Mouse (Mus musculus): Measurements from ENCODE around the gene Ambra1. TPM values are rescaled to one million over a fixed set of nuclear protein-coding genes. Genes with fewer than 3 reads are reported as not detected.

Ambra1 gene
- polyA plus RNA-seq, 1 experiment from 2014 or later: 21.0 TPM

GRCm38 (mm10) chr2:91835031-91835430, 105.1 kb downstream of the Ambra1 start:
- no peaks in the 10 kb centered on the region for H3K36me3 ChIP-seq
- H3K4me3 ChIP-seq: no peak overlapping the region
- H3K9me3 ChIP-seq: no peaks in the 10 kb centered on the region
- ATAC-seq (ENCODE audit: low read depth): no peak
- 86% methylated on average over 1 of the region's 1 CpGs for WGBS
- no peaks in the 10 kb centered on the region for H3K27me3 ChIP-seq
- H3K27ac ChIP-seq (replicated peaks): no peak overlapping the region
- no peak overlapping the region for H3K9ac ChIP-seq
- H3K4me1 ChIP-seq (replicated peaks): 0 out of 2 replicates have a peak, but pooled peaks cover 8% of the 10 kb centered on the region
- H3K4me2 ChIP-seq: no peak overlapping the region

- 0 out of 2 replicates have a peak, but pooled peaks cover 8% of the 10 kb centered on the region for H3K4me1 ChIP-seq (replicated peaks)
- no peak overlapping the region for H3K27ac ChIP-seq (replicated peaks)
- no peak for ATAC-seq (ENCODE audit: low read depth)
- H3K27me3 ChIP-seq: no peaks in the 10 kb centered on the region
- 79% methylated on average over 3 of the region's 3 CpGs for WGBS
- no peak overlapping the region for H3K4me3 ChIP-seq
- no peak overlapping the region for H3K9ac ChIP-seq
- H3K9me3 ChIP-seq: no peaks in the 10 kb centered on the region
- H3K4me2 ChIP-seq: no peak overlapping the region
- no peaks in the 10 kb centered on the region for H3K36me3 ChIP-seq
Observed at GRCm38 (mm10) chr2:91835631-91836030, 105.7 kb downstream of the Ambra1 start.

- H3K27me3 ChIP-seq: no peaks in the 10 kb centered on the region
- H3K9me3 ChIP-seq: no peaks in the 10 kb centered on the region
- H3K27ac ChIP-seq (replicated peaks): no peak overlapping the region
- no peaks in the 10 kb centered on the region for H3K4me1 ChIP-seq (replicated peaks)
- no peak overlapping the region for H3K4me2 ChIP-seq
- no peaks in the 10 kb centered on the region for H3K36me3 ChIP-seq
- ATAC-seq (ENCODE audit: low read depth): no peak
- no peak overlapping the region for H3K4me3 ChIP-seq
- WGBS: 59% methylated on average over 1 of the region's 1 CpGs
- H3K9ac ChIP-seq: no peak overlapping the region
Observed at GRCm38 (mm10) chr2:91844085-91844484, 114.2 kb downstream of the Ambra1 start.

GRCm38 (mm10) chr2:91852446-91853191, 122.7 kb downstream of the Ambra1 start:
- Histone ChIP-seq H3K4me2 (no peak overlapping the region), H3K27ac (replicated peaks) (peak overlapping the region; percentile 11; the same call in 1 of the 2 replicates), H3K36me3 (no peaks in the 10 kb centered on the region), H3K4me1 (replicated peaks) (no peaks in the 10 kb centered on the region), H3K9ac (no peak overlapping the region), H3K9me3 (no peaks in the 10 kb centered on the region), H3K4me3 (no peak overlapping the region), H3K27me3 (no peaks in the 10 kb centered on the region)
- 24% methylated on average over 2 of the region's 2 CpGs for WGBS
- no peak for ATAC-seq (ENCODE audit: low read depth)

- ATAC-seq (ENCODE audit: low read depth): no peak
- WGBS: 81% methylated on average over 6 of the region's 6 CpGs
- Histone ChIP-seq H3K27ac (replicated peaks) (no peak overlapping the region), H3K27me3 (no peaks in the 10 kb centered on the region), H3K9me3 (no peaks in the 10 kb centered on the region), H3K9ac (no peak overlapping the region), H3K4me2 (no peak overlapping the region), H3K36me3 (no peaks in the 10 kb centered on the region), H3K4me3 (no peak overlapping the region), H3K4me1 (replicated peaks) (peaks cover 11% of the 10 kb centered on the region)
Observed at GRCm38 (mm10) chr2:91854575-91854974, 124.6 kb downstream of the Ambra1 start.

GRCm38 (mm10) chr2:91856958-91857357, 127.0 kb downstream of the Ambra1 start:
- Histone ChIP-seq H3K27ac (replicated peaks) (no peak overlapping the region), H3K27me3 (no peaks in the 10 kb centered on the region), H3K4me3 (no peak overlapping the region), H3K9me3 (no peaks in the 10 kb centered on the region), H3K36me3 (no peaks in the 10 kb centered on the region), H3K4me2 (no peak overlapping the region), H3K9ac (no peak overlapping the region), H3K4me1 (replicated peaks) (peaks cover 16% of the 10 kb centered on the region)
- ATAC-seq (ENCODE audit: low read depth): no peak
- 90% methylated on average over 3 of the region's 3 CpGs for WGBS

DNA sequence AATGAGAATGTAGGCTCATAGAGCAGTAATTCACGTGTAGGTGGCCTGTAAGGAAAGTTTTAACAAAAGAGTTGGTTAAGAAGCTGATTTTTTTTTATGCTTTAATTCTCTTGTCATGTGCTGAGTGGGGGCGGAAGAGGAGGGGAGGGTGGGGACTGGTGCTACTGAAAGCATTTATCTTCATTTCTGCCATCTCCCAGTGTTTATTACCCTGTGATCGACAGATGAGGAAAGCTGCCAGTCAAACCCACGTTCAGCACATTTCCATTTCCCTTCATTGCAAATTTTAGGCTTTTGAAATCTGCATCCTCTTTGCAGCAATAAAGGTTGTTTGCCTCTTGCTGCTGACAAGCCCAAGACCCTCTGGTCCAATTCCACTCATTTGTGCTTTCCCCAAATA, 129.5 kb downstream of the Ambra1 start:
- Histone ChIP-seq H3K4me1 (replicated peaks) (peaks cover 16% of the 10 kb centered on the region), H3K36me3 (no peaks in the 10 kb centered on the region), H3K4me3 (no peak overlapping the region), H3K9me3 (no peaks in the 10 kb centered on the region), H3K27ac (replicated peaks) (peak overlapping the region; percentile 33; the same call in 1 of the 2 replicates), H3K27me3 (no peaks in the 10 kb centered on the region), H3K9ac (no peak overlapping the region), H3K4me2 (no peak overlapping the region)
- no peak for ATAC-seq (ENCODE audit: low read depth)
- 28% methylated on average over 4 of the region's 4 CpGs for WGBS

GRCm38 (mm10) chr2:91870754-91871153, 140.8 kb downstream of the Ambra1 start:
- ATAC-seq (ENCODE audit: low read depth): peak; percentile 88
- Histone ChIP-seq H3K4me2 (no peak overlapping the region), H3K9ac (no peak overlapping the region), H3K27ac (replicated peaks) (peak overlapping the region; percentile 64), H3K36me3 (peaks cover 1% of the 10 kb centered on the region), H3K9me3 (no peaks in the 10 kb centered on the region), H3K4me1 (replicated peaks) (peaks cover 8% of the 10 kb centered on the region), H3K4me3 (no peak overlapping the region), H3K27me3 (no peaks in the 10 kb centered on the region)
- WGBS: 54% methylated on average over 8 of the region's 8 CpGs

GRCm38 (mm10) chr2:91871225-91871624, 141.3 kb downstream of the Ambra1 start:
- Histone ChIP-seq H3K9ac (no peak overlapping the region), H3K27me3 (no peaks in the 10 kb centered on the region), H3K4me3 (no peak overlapping the region), H3K4me1 (replicated peaks) (peaks cover 8% of the 10 kb centered on the region), H3K36me3 (peaks cover 6% of the 10 kb centered on the region), H3K9me3 (no peaks in the 10 kb centered on the region), H3K27ac (replicated peaks) (peak overlapping the region; percentile 64), H3K4me2 (no peak overlapping the region)
- WGBS: 84% methylated on average over 1 of the region's 1 CpGs
- ATAC-seq (ENCODE audit: low read depth): no peak

DNA sequence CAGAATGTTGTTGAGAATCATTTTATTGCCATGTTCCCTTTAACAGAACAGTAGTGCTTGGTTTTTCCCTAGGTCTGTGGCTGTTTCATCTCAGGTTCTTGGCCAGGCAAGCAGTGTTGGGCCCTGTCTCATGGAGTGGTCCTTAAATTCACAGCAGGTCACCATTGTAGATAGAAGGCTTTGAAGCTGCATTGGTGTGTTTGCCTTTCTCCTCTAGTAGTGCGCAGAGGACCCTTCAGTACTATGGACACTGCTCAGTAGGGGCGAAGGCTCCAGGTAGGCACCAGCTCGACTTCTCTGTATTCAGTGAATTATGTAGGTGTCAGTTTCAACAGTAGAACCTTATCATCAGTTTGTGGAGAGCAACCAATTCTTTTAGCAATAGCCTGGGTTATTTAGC, 142.7 kb downstream of the Ambra1 start:
- H3K27ac ChIP-seq (replicated peaks): no peak overlapping the region
- peaks cover 16% of the 10 kb centered on the region for H3K36me3 ChIP-seq
- no peak overlapping the region for H3K4me3 ChIP-seq
- no peak for ATAC-seq (ENCODE audit: low read depth)
- H3K9ac ChIP-seq: no peak overlapping the region
- peaks cover 8% of the 10 kb centered on the region for H3K4me1 ChIP-seq (replicated peaks)
- 95% methylated on average over 3 of the region's 3 CpGs for WGBS
- H3K27me3 ChIP-seq: no peaks in the 10 kb centered on the region
- H3K4me2 ChIP-seq: no peak overlapping the region
- no peaks in the 10 kb centered on the region for H3K9me3 ChIP-seq

GRCm38 (mm10) chr2:91876000-91876805, 146.3 kb downstream of the Ambra1 start:
- Histone ChIP-seq H3K9me3 (no peaks in the 10 kb centered on the region), H3K27me3 (no peaks in the 10 kb centered on the region), H3K4me2 (no peak overlapping the region), H3K27ac (replicated peaks) (no peak overlapping the region), H3K36me3 (peaks cover 16% of the 10 kb centered on the region), H3K9ac (no peak overlapping the region), H3K4me3 (no peak overlapping the region), H3K4me1 (replicated peaks) (peaks cover 10% of the 10 kb centered on the region)
- ATAC-seq (ENCODE audit: low read depth): no peak
- 85% methylated on average over 9 of the region's 9 CpGs for WGBS

DNA sequence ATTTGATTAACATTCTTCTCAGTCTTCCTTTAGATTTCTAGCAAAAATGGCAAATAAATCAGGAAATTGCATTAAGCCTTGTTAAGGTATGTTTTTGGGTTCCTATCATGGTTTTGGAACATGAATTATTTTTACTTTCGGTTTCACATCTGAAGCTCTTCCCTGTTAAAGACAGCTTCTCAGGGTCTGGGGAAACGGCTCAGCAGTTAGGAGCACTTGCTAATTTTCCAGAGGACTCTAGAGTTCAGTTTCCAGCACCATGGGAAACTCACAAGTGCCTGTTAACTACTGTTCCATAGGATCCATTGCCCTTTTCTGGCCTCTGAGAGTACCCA, 146.8 kb downstream of the Ambra1 start:
- Histone ChIP-seq H3K27me3 (no peaks in the 10 kb centered on the region), H3K36me3 (peaks cover 16% of the 10 kb centered on the region), H3K9me3 (no peaks in the 10 kb centered on the region), H3K9ac (no peak overlapping the region), H3K4me3 (no peak overlapping the region), H3K27ac (replicated peaks) (no peak overlapping the region), H3K4me1 (replicated peaks) (peaks cover 8% of the 10 kb centered on the region; the same call in 1 of the 2 replicates), H3K4me2 (no peak overlapping the region)
- ATAC-seq (ENCODE audit: low read depth): no peak
- 85% methylated on average over 2 of the region's 2 CpGs for WGBS
